Mouse (Mus musculus) ES-E14 (cell line): Measurements from ENCODE around the gene Mrc1. TPM values are rescaled to one million over a fixed set of nuclear protein-coding genes. Genes with fewer than 3 reads are reported as not detected.

Experiments
- DNase-seq: peaks from one replicate; pipeline ENCODE4 v3.0.0-alpha.2; 2013; ENCODE audit warnings: low read depth, low spot score
- H3K27ac ChIP-seq: 2 replicates; pipeline ENCODE4 v1.5.1; 2012; ENCODE audit warnings: low read depth, mild to moderate bottlenecking, low read length, moderate library complexity, mixed read lengths; ENCODE audit not compliant: poor library complexity, insufficient read depth, severe bottlenecking
- H3K36me3 ChIP-seq: 2 replicates; pipeline ENCODE4 v1.6.1; 2012; ENCODE audit warnings: mild to moderate bottlenecking, low read length, moderate library complexity, mixed read lengths; ENCODE audit not compliant: control insufficient read depth, poor library complexity, insufficient read depth, severe bottlenecking
- H3K4me1 ChIP-seq, 2 experiments: fragments of 150-350 bp in 1 of 2; sonication (generic) in 1 of 2; 2 replicates each; pipeline ENCODE4 v1.6.1; 2012; ENCODE audit warnings: low read length in 2 of 2, mild to moderate bottlenecking in 1 of 2, mixed read lengths in 1 of 2; ENCODE audit not compliant: control insufficient read depth in 2 of 2, insufficient read depth in 2 of 2, poor library complexity in 1 of 2
- H3K4me3 ChIP-seq, 2 experiments: fragments of 150-350 bp in 1 of 2; sonication (generic) in 1 of 2; 2 replicates each; pipeline ENCODE4 v1.5.1; 2012; ENCODE audit warnings: low read length in 2 of 2, low read depth in 1 of 2, mild to moderate bottlenecking in 1 of 2, mixed read lengths in 1 of 2; ENCODE audit not compliant: insufficient read depth in 1 of 2, poor library complexity in 1 of 2, severe bottlenecking in 1 of 2
- H3K9ac ChIP-seq: 2 replicates; pipeline ENCODE4 v1.6.1; 2012; ENCODE audit warnings: low read depth, mild to moderate bottlenecking, low read length, mixed read lengths; ENCODE audit not compliant: poor library complexity, insufficient read depth, severe bottlenecking
- H3K9me3 ChIP-seq: fragments of 150-350 bp; sonication (generic); 2 replicates; pipeline ENCODE4 v1.6.1; 2012; ENCODE audit warnings: low read depth, mild to moderate bottlenecking, low read length; ENCODE audit not compliant: control insufficient read depth, insufficient read depth
- CHD2 ChIP-seq: IDR thresholded peaks from 2 replicates; pipeline ENCODE4 v1.6.1; 2014; ENCODE audit warnings: mild to moderate bottlenecking, low read depth, low read length, inconsistent platforms
- HCFC1 ChIP-seq: IDR thresholded peaks from 2 replicates; pipeline ENCODE4 v1.6.1; 2012; ENCODE audit warnings: low read length, inconsistent platforms, borderline replicate concordance; ENCODE audit not compliant: insufficient read depth
- MAFK ChIP-seq: IDR thresholded peaks from 2 replicates; pipeline ENCODE4 v1.6.1; 2014; ENCODE audit warnings: mild to moderate bottlenecking, low read depth, low read length, inconsistent platforms; ENCODE audit not compliant: insufficient read depth
- ZC3H11A ChIP-seq: IDR thresholded peaks from 2 replicates; pipeline ENCODE4 v1.6.1; 2012; ENCODE audit warnings: low read depth, mild to moderate bottlenecking, inconsistent platforms, low read length, borderline replicate concordance
- ZNF384 ChIP-seq: IDR thresholded peaks from 2 replicates; pipeline ENCODE4 v1.6.1; 2012; ENCODE audit warnings: low read depth, low read length, inconsistent platforms
- in situ Hi-C, 2 experiments: fragments of 600-800 bp; cut with MboI; formaldehyde crosslinking; loops; one replicate each; pipeline ENCODE4 v1.15.1; 2025; ENCODE audit warnings: low sequenced_read_pairs in 2 of 2, inconsistent platforms in 1 of 2; ENCODE audit not compliant: unreplicated experiment in 2 of 2
- total RNA-seq: library from RNA; depleted of rRNA; stranded (reverse); fragments of 300-350 nt; gene quantifications from 2 replicates; pipeline ENCODE4 v1.2.3, GENCODE M21; 2012

Mrc1 gene
- total RNA-seq, 1 experiment = 0.58 TPM

GRCm38 (mm10) chr2:14211606-14212005 is 17.6 kb upstream of the Mrc1 start:
- in situ Hi-C loops = no loop called here
- Histone ChIP-seq H3K36me3 (no peaks in the 10 kb centered on the region), H3K9ac (no peak overlapping the region), H3K27ac (no peak overlapping the region), H3K4me1 (no peaks in the 10 kb centered on the region), H3K4me3 (no peak overlapping the region), H3K9me3 (no peaks in the 10 kb centered on the region)
- DNase-seq = no peak
- no peak for TF ChIP-seq MAFK
- no peak for TF ChIP-seq HCFC1
- no peak for TF ChIP-seq ZNF384
- no peak for TF ChIP-seq CHD2
- TF ChIP-seq ZC3H11A = no peak

- no peak for TF ChIP-seq MAFK
- TF ChIP-seq ZNF384 = no peak
- no peak for TF ChIP-seq HCFC1
- no peak for TF ChIP-seq CHD2
- TF ChIP-seq ZC3H11A = no peak
- no peaks in the 10 kb centered on the region for H3K36me3 ChIP-seq
- in situ Hi-C loops = no loop called here
- DNase-seq = no peak
- no peak overlapping the region for H3K4me3 ChIP-seq
- no peaks in the 10 kb centered on the region for H3K9me3 ChIP-seq
- no peaks in the 10 kb centered on the region for H3K4me1 ChIP-seq
- H3K27ac ChIP-seq = no peak overlapping the region
- H3K9ac ChIP-seq = no peak overlapping the region
Measured at GRCm38 (mm10) chr2:14214764-14215163, 14.4 kb upstream of the Mrc1 start.

DNA sequence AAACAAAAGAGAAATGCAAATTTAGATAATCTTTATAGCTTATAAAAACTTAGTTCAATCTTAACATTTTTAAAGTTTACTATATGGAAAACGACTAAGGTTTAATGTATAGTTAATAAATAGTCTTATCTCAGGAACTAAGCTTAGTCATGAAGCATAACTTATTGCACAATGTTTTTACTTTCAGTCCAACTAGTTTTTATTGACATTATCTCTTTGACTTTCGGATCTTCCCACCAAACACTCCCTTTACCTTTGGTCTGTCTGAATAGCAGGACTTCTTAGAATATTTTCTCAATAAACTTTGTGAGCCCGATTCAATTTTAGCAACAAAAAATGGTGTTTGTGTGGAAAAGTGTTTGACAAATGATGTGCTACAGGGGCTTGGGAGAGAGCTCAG is 12.5 kb upstream of the Mrc1 start:
- Histone ChIP-seq H3K9me3 (no peaks in the 10 kb centered on the region), H3K4me3 (no peak overlapping the region), H3K4me1 (no peaks in the 10 kb centered on the region), H3K36me3 (no peaks in the 10 kb centered on the region), H3K9ac (no peak overlapping the region), H3K27ac (no peak overlapping the region)
- no peak for DNase-seq
- TF ChIP-seq ZNF384 = no peak
- TF ChIP-seq CHD2 = no peak
- TF ChIP-seq HCFC1 = no peak
- TF ChIP-seq MAFK = no peak
- TF ChIP-seq ZC3H11A = no peak
- in situ Hi-C loops = no loop called here

DNA sequence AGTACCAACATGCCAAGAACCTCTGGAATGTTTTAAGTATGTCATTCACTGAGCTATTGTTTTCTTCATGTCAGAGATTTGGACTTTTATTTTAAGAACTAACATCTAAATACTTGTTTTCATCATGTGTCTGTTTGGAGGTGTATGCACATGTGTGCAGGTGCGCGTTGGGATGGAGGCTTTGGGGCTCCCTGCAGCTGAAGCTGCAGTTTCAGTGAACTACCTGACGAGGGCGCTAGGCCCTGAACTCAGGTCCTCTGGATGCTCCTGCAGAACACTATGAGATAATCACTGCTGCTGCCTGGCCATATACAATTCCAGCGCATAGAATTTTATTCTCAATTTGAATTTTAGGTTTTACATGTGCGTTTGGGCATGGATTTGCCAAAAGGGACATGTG is 11.1 kb upstream of the Mrc1 start:
- H3K9ac ChIP-seq = no peak overlapping the region
- TF ChIP-seq ZNF384 (no peak), MAFK (no peak), ZC3H11A (no peak)
- no peak overlapping the region for H3K27ac ChIP-seq
- no peak for DNase-seq
- H3K9me3 ChIP-seq = no peaks in the 10 kb centered on the region
- in situ Hi-C loops = no loop called here
- H3K36me3 ChIP-seq = no peaks in the 10 kb centered on the region
- no peaks in the 10 kb centered on the region for H3K4me1 ChIP-seq
- no peak overlapping the region for H3K4me3 ChIP-seq

DNA sequence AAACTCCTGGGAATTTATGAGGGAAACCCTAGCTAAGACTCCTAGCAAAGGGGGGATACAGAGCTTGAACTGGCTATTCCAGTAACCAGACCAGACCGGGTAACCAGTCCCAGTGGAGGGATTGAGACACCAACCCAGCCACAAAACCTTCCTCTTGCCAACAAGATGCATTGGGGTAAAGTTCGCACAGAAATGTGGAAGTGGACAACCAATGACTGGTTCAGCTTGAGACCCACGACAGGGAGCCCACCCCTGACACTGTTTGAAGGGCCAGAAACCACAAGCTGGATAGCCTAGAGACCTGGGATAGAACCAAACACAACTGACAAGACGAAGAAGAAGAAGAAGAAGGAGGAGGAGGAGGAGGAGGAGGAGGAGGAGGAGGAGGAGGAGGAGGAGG is 4.8 kb upstream of the Mrc1 start:
- H3K27ac ChIP-seq = no peak overlapping the region
- DNase-seq = no peak
- no peaks in the 10 kb centered on the region for H3K9me3 ChIP-seq
- no peaks in the 10 kb centered on the region for H3K4me1 ChIP-seq
- H3K36me3 ChIP-seq = no peaks in the 10 kb centered on the region
- H3K9ac ChIP-seq = no peak overlapping the region
- TF ChIP-seq ZNF384 = no peak
- no peak for TF ChIP-seq MAFK
- no peak for TF ChIP-seq HCFC1
- TF ChIP-seq CHD2 = no peak
- no peak for TF ChIP-seq ZC3H11A
- in situ Hi-C loops = no loop called here
- no peak overlapping the region for H3K4me3 ChIP-seq
